Mouse (Mus musculus) liver, embryonic 13.5 days (tissue): Measurements from ENCODE around the gene Gm5089. TPM values are rescaled to one million over a fixed set of nuclear protein-coding genes. Genes with fewer than 3 reads are reported as not detected.

ENCODE experiments used
- ATAC-seq: fragments of 200-750 bp; cut with Nextera tagmentation; 2 replicates; pipeline ENCODE4 v1.8.0; 2017; ENCODE audit warnings: low read depth, mild to moderate bottlenecking, moderate number of reproducible peaks, moderate library complexity
- DNase-seq: peaks from one replicate; pipeline ENCODE4 v3.0.0; 2022
- H3K27ac ChIP-seq: fragments of 300-500 bp; sonication (generic); 2 replicates; pipeline ENCODE4 v1.5.1; 2015; ENCODE audit warnings: moderate library complexity, mild to moderate bottlenecking, inconsistent platforms
- H3K27me3 ChIP-seq: fragments of 300-500 bp; sonication (generic); 2 replicates; pipeline ENCODE4 v1.6.1; 2015; ENCODE audit warnings: mild to moderate bottlenecking, inconsistent platforms
- H3K36me3 ChIP-seq: fragments of 300-500 bp; sonication (generic); 2 replicates; pipeline ENCODE4 v1.6.1; 2015; ENCODE audit warnings: mild to moderate bottlenecking, inconsistent platforms
- H3K4me1 ChIP-seq: fragments of 300-500 bp; sonication (generic); replicated peaks from 2 replicates; pipeline ENCODE4 v1.6.1; 2015; ENCODE audit warnings: inconsistent platforms
- H3K4me2 ChIP-seq: fragments of 300-500 bp; sonication (generic); 2 replicates; pipeline ENCODE4 v1.6.1; 2015; ENCODE audit warnings: inconsistent platforms, mild to moderate bottlenecking, moderate library complexity
- H3K4me3 ChIP-seq: fragments of 300-500 bp; sonication (generic); replicated peaks from 2 replicates; pipeline ENCODE4 v1.5.1; 2015; ENCODE audit warnings: mild to moderate bottlenecking, inconsistent platforms
- H3K9ac ChIP-seq: fragments of 300-500 bp; sonication (generic); 2 replicates; pipeline ENCODE4 v1.6.1; 2015; ENCODE audit warnings: mild to moderate bottlenecking, inconsistent platforms
- H3K9me3 ChIP-seq: fragments of 300-500 bp; sonication (generic); replicated peaks from 2 replicates; pipeline ENCODE4 v1.6.1; 2016; ENCODE audit warnings: inconsistent platforms
- WGBS: fragments of 180-500 bp; shearing (Covaris S2); methylation state at CpG from one replicate; pipeline ENCODE4 v1.1.7; 2015; ENCODE audit not compliant: insufficient replicate concordance; 5-methylcytosine and 5-hydroxymethylcytosine counted together
- polyA plus RNA-seq: library from polyadenylated mRNA; unstranded; fragments of >200 nt; fragmentation: Nextera tagmentation; extraction: Ambion mirVana; gene quantifications from 2 replicates; pipeline ENCODE4 v1.2.1, GENCODE M21; 2015

The Gm5089 gene
- not detected in 2 replicates for polyA plus RNA-seq

DNA sequence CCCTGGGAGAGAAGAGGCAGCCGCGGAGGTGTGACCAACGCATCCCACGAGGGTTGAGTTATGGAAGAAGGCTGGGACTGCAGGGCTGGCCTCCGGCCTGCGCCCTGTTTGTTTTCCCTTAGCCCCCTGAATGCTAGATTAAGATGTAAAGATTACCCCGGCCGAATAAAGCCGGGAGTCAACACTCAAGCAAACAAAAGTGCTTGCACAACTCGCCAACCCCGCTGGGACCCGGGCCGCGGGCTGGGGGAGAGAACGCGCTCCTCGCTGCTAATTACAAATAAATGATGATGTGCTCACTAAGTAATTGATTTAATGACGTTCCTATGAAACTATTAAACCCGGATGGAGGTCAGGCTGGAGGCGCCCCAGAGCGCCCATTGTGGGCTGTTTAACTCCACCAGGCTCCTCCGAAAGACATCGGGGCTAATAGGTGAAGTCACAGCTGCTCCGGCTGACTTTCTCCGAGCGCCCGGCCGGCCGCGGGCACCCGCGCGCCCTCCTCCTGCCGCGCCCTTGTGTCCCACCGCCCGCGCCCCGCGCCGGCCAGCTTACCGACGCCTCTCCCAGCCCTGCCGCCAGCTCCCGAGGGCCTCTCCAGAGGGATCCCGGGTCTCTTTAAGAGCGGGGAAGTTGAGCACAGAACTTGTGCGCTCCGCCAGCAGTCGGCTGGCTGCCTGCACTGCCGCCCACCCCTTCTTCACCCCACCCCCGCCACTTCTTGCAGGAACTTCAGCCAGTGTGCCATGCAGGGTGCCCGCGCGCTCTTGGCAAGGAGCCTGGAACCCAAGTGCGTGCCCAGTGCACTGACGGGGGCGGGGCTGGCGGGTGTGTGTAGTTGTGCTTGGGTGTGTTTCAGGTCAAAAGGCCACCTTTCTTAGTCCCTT is at the start of gene Gm5089:
Gene Gm5089 (minus strand): TSS at position 620 of the 887 bp plus-strand sequence.
- Histone ChIP-seq H3K9me3 (no peaks in the 10 kb centered on the region), H3K9ac (no peak within 1 kb of the TSS), H3K4me1 (0 out of 2 replicates have a peak, but pooled peaks cover 3% of the 10 kb centered on the region), H3K36me3 (no peaks in the 10 kb centered on the region), H3K27me3 (peaks cover 82% of the 10 kb centered on the region), H3K4me2 (peak within 1 kb of the TSS; percentile 54), H3K4me3 (peak within 1 kb of the TSS; percentile 32), H3K27ac (no peak within 1 kb of the TSS)
- ATAC-seq, result no peak
- WGBS, result 3% methylated on average over 53 of the region's 59 CpGs
- DNase-seq, result no peak

DNA sequence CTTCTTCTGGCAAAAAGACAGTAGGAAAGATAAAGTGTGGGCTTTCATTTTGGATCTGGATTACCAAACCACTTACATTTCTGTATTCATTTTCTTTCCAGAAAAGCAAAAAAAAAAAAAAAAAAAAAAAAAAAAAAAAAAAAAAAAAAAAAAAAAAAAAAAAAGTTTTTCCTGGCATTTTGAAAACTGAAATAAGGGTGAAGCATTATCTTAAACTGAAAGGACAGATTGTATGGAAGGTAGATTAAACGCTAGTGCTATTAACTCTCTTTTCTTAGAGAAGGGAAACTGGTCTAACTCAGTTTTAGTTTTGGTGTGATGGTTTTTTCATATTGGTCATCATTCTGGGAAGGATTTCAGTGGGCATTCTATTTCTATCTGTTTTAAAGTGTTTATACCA is 41.1 kb upstream of the Gm5089 start:
- WGBS, result 60% methylated on average over 1 of the region's 1 CpGs
- peaks cover 58% of the 10 kb centered on the region for H3K27me3 ChIP-seq
- H3K9me3 ChIP-seq, result no peaks in the 10 kb centered on the region
- ATAC-seq (no peak), DNase-seq (no peak)
- H3K36me3 ChIP-seq, result no peaks in the 10 kb centered on the region
- H3K4me2 ChIP-seq, result no peak overlapping the region
- H3K9ac ChIP-seq, result no peak overlapping the region
- H3K4me1 ChIP-seq, result no peaks in the 10 kb centered on the region; the same call in 1 of the 2 replicates
- no peak overlapping the region for H3K4me3 ChIP-seq
- H3K27ac ChIP-seq, result no peak overlapping the region

DNA sequence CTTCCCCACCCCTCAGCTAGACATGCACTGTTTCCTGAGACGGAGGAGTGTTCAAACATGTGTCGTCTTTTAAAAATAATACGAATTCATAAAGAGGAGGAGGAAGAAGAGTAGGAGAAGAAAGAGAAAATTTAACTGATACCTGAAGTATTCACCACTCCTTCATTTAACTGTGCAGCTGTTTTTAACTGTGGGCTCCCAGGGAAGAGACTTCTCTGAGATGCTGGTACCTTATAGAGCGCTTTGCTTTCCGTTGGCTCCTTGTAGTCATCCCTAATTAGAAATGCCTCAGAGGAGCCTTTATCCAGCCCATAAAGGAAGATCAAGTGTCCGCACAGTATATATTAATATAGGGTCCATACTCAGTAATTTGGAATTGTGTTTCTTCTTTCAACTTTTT is 40.6 kb upstream of the Gm5089 start:
- Histone ChIP-seq H3K4me3 (no peak overlapping the region), H3K4me2 (no peak overlapping the region), H3K36me3 (no peaks in the 10 kb centered on the region), H3K27me3 (peaks cover 62% of the 10 kb centered on the region), H3K9ac (no peak overlapping the region), H3K9me3 (no peaks in the 10 kb centered on the region), H3K4me1 (no peaks in the 10 kb centered on the region; the same call in 1 of the 2 replicates), H3K27ac (no peak overlapping the region)
- DNase-seq (no peak), ATAC-seq (no peak)
- 60% methylated on average over 6 of the region's 6 CpGs for WGBS

DNA sequence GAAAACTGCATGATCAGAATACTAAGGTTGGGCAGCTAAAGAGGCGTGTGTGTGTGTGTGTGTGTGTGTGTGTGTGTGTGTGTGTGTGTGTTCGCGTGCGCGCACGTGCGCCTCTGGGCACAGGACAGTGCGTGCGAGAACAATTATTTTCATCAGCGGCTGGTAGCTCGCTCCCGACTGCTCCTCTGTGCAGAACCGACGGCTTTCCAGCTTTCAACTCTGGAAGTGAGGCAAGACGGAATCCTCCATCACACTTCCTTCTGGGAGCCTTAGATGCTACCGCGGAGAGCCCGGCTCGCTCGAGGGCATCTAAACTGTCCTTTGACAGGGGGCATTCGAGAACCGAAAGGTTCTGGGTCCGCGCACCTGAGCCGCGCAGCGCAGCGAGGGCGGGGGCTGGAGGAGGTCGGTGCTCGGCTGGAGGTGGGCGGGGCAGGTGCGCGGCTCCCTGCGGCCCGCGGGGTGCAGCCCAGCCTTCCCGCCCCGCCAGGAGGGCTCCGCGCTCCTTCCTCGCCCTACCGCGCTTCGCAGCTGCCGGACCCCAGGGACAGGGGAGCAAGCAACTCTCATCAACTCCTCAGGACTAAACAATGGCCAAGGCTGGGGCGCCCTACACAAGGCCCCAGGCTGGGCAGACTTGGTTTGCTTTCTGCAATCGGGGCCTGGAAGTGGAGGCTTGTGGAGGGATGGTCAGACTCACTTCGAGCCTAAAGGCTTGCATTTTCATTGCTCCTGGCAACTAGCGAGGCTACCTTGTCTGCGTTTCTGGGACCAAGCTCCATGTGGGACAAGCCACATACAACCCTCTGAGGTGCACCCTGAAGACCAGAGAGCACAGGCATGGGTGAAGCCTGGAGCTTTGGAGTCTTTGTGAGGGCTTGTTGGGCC is 39.8 kb upstream of the Gm5089 start, which contains the start of gene Gm10837:
Gene Gm10837 (plus strand): TSS at position 146 of the 888 bp plus-strand sequence.
- Histone ChIP-seq H3K9ac (no peak within 1 kb of the TSS), H3K9me3 (no peaks in the 10 kb centered on the region), H3K27ac (no peak within 1 kb of the TSS), H3K27me3 (peaks cover 70% of the 10 kb centered on the region), H3K4me3 (peak within 1 kb of the TSS; percentile 34), H3K36me3 (no peaks in the 10 kb centered on the region), H3K4me2 (peak within 1 kb of the TSS; percentile 45), H3K4me1 (no peaks in the 10 kb centered on the region; the same call in 1 of the 2 replicates)
- ATAC-seq, result no peak
- no peak for DNase-seq
- WGBS, result 2% methylated on average over 48 of the region's 51 CpGs

DNA sequence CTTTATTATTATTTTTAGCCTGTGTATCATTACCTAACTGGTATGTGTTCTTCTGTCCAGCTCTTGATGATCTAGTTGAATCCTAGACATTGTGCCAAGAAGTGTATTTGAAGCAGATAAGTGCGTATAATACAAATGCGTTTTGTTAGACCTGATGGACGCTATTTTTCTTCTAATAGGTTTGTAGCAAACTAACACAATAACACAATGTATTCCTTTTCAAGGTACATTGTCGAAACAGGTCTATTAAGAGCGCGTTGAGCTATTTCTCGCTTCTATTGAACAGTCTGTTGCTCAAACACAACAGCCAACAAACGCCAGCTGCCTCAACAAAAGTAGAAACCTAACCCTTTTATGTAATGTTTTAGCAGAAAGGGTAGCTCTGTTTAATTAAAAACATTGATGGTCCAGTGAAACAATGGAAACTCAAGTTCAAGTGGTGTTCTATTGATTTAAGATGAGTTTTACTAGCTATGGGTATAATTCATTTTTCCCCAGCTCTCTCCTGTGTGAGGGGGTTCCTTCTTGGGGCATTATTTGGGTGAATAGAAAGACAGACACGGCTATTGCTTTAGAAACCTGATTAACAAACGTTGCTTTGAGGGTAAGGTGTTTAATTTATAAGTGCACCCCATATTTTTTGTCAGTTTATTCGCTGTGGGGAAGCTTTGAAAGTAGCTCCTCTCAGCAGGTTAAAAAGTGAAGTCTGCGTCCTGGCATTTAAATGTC is 38.9 kb upstream of the Gm5089 start:
- H3K9me3 ChIP-seq, result no peaks in the 10 kb centered on the region
- no peak for ATAC-seq
- H3K4me1 ChIP-seq, result no peaks in the 10 kb centered on the region; the same call in 1 of the 2 replicates
- H3K4me2 ChIP-seq, result no peak overlapping the region
- no peak overlapping the region for H3K4me3 ChIP-seq
- peaks cover 79% of the 10 kb centered on the region for H3K27me3 ChIP-seq
- H3K36me3 ChIP-seq, result no peaks in the 10 kb centered on the region
- DNase-seq, result no peak
- no peak overlapping the region for H3K9ac ChIP-seq
- H3K27ac ChIP-seq, result no peak overlapping the region
- 7% methylated on average over 12 of the region's 12 CpGs for WGBS

DNA sequence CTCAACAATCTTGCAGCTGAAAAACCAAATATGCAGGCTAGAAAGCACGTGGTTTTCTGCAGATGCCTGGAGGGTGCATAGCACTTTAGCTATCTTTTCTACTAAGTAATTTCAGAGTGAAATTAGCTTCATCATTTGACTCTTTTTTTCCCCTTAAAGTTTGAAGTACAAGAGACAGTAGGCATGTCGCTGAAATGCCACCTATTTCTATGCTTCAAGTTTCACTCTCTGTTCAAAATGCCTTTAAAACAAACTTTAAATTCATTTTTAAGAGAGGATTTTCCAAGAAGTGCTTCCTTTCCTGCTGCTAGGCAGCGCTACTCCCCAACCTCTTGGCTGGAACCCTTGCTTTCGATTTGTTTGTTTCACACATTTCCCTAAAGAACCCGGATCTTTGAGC is 38.1 kb upstream of the Gm5089 start:
- Histone ChIP-seq H3K4me2 (no peak overlapping the region), H3K4me3 (no peak overlapping the region), H3K4me1 (no peaks in the 10 kb centered on the region; the same call in 1 of the 2 replicates), H3K9me3 (no peaks in the 10 kb centered on the region), H3K36me3 (no peaks in the 10 kb centered on the region), H3K27me3 (peaks cover 84% of the 10 kb centered on the region), H3K9ac (no peak overlapping the region), H3K27ac (no peak overlapping the region)
- no peak for ATAC-seq
- no peak for DNase-seq
- 1% methylated on average over 5 of the region's 5 CpGs for WGBS

DNA sequence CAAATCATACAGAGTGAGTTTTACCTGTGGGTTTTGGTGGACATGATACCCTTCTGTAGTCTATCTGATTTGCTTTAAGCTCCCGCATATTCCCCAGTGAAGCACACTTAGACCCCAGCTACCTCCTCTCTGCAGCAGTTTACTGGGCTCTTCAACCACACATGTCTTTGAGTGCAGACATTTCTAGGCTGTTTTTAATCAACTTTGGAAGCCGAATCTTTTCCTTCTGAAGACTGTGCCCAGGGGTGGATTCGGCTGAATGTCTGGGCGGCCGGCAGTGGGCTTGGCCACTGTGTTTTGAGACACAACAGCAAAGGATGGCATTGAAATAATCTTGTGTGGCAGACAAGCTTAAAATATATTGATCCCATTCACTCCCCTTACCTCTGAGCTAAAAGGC is 36.5 kb upstream of the Gm5089 start:
- DNase-seq, result no peak
- Histone ChIP-seq H3K4me1 (no peaks in the 10 kb centered on the region; the same call in 1 of the 2 replicates), H3K9me3 (no peaks in the 10 kb centered on the region), H3K9ac (no peak overlapping the region), H3K27ac (no peak overlapping the region), H3K36me3 (no peaks in the 10 kb centered on the region), H3K4me3 (no peak overlapping the region), H3K4me2 (no peak overlapping the region), H3K27me3 (peaks cover 86% of the 10 kb centered on the region)
- WGBS, result 6% methylated on average over 5 of the region's 5 CpGs
- ATAC-seq, result no peak

DNA sequence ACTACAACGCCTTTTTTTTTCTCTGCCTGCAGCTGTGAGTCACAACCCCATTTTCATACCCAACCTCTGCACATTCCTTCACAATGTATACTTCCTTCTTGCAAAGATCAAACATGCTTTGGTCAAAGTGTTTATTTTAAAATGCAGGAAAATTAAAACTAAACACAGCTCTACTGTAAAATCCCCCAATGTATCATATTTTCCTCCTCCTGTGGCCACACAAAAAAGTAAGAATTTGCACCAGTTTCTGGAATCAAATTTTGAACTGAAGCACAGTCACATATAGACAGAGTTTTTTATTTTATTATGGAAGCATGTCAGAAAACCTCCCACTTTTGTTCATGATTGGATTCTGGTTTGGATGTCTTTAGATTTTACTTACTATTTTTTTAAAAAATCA is 35.7 kb upstream of the Gm5089 start:
- WGBS, result 17% methylated on average over 1 of the region's 1 CpGs
- H3K27ac ChIP-seq, result no peak overlapping the region
- no peak overlapping the region for H3K4me3 ChIP-seq

DNA sequence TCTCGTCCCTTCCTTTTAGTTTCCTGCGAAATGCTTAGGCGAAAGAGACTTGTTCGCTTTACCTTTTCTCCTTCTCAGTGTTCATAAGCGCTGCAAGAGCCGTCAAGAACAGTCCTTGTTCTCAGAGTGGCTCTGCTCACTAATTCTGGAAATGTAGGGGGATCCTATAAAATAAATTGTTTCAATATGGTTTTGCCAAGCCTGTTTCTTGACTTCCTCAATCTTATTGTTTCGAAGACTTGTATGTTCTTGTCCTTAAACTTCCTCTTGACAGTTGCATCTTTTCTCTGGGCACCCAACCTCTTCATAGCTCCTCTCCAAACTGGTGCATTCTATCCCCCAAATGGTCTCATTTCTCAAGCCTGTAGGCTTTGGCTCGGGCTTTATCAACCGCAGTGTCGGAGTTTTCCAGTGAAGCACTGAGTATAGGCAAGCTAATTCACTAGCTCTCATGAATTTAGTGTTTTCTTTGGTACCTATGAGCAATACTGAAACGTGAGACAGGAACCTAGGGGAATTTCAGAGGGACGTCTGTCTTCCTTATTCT is 34.8 kb upstream of the Gm5089 start:
- 2% methylated on average over 12 of the region's 12 CpGs for WGBS
- DNase-seq, result no peak

More for the DNA sequence above, 35.7 kb upstream of the Gm5089 start:
- DNase-seq (no peak), ATAC-seq (no peak)
- Histone ChIP-seq H3K9me3 (no peaks in the 10 kb centered on the region), H3K27me3 (peaks cover 91% of the 10 kb centered on the region), H3K36me3 (no peaks in the 10 kb centered on the region), H3K4me2 (no peak overlapping the region), H3K9ac (no peak overlapping the region), H3K4me1 (no peaks in the 10 kb centered on the region; the same call in 1 of the 2 replicates)

DNA sequence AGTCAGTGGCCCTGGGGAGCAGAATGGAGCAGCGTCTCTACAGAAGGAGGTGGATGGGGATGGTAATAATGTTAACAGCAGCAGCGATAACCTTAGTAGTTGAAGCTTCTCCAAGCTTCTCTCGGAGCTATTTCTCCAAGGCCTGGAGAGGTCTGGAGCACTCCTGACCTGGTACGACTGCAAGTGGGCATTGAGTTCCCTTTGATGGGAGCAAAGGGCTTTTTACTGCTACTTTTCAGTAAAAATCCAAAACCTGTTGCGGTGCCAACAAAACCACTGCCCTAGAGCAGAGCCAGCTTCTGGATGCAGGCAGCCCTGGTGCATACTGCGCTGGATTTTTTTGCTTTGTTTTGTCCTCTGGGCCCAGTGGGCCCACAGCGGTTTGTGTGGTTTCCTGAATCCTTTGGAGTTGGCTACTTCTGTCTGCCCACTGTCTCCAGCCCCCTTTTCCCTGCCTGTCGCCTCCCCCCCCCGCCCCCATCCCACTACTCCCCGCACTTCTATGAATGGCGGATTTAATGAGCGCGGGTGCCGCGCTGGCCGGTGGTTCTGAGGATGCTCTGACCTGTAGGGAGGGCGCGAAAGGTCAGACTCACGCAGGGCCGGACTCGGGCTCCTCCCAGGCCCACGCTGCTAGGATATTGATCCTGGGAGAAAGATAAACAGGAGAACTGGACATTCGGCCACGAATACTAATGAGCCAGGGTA is 34.1 kb upstream of the Gm5089 start:
- H3K9me3 ChIP-seq, result no peaks in the 10 kb centered on the region
- H3K4me3 ChIP-seq, result no peak overlapping the region
- DNase-seq (no peak), ATAC-seq (no peak)
- peaks cover 91% of the 10 kb centered on the region for H3K27me3 ChIP-seq
- no peaks in the 10 kb centered on the region for H3K4me1 ChIP-seq
- 3% methylated on average over 24 of the region's 24 CpGs for WGBS
- H3K36me3 ChIP-seq, result no peaks in the 10 kb centered on the region
- H3K4me2 ChIP-seq, result no peak overlapping the region
- H3K27ac ChIP-seq, result no peak overlapping the region
- H3K9ac ChIP-seq, result no peak overlapping the region

More for the DNA sequence above, 34.8 kb upstream of the Gm5089 start:
- no peak overlapping the region for H3K4me3 ChIP-seq
- no peak for ATAC-seq
- H3K27ac ChIP-seq, result no peak overlapping the region
- no peaks in the 10 kb centered on the region for H3K9me3 ChIP-seq
- no peaks in the 10 kb centered on the region; the same call in 1 of the 2 replicates for H3K4me1 ChIP-seq
- peaks cover 91% of the 10 kb centered on the region for H3K27me3 ChIP-seq
- no peak overlapping the region for H3K9ac ChIP-seq
- H3K4me2 ChIP-seq, result no peak overlapping the region
- H3K36me3 ChIP-seq, result no peaks in the 10 kb centered on the region
